Mouse (Mus musculus) midbrain, embryonic 13.5 days (tissue): Measurements from ENCODE around the gene Tiprl. TPM values are rescaled to one million over a fixed set of nuclear protein-coding genes. Genes with fewer than 3 reads are reported as not detected.

Experiments used
- ATAC-seq: fragments of 200-750 bp; cut with Nextera tagmentation; 2 replicates; pipeline ENCODE4 v1.8.0; 2017; ENCODE audit warnings: mild to moderate bottlenecking, moderate TSS enrichment, moderate library complexity
- H3K27ac ChIP-seq: fragments of 300-500 bp; sonication (generic); 2 replicates; pipeline ENCODE4 v1.5.1; 2015; ENCODE audit warnings: inconsistent platforms, mild to moderate bottlenecking, moderate library complexity
- H3K27me3 ChIP-seq: fragments of 300-500 bp; sonication (generic); 2 replicates; pipeline ENCODE4 v1.6.1; 2015; ENCODE audit warnings: mild to moderate bottlenecking, inconsistent platforms
- H3K36me3 ChIP-seq: fragments of 300-500 bp; sonication (generic); 2 replicates; pipeline ENCODE4 v1.6.1; 2015; ENCODE audit warnings: mild to moderate bottlenecking, inconsistent platforms
- H3K4me1 ChIP-seq: fragments of 300-500 bp; sonication (generic); replicated peaks from 2 replicates; pipeline ENCODE4 v1.6.1; 2015; ENCODE audit warnings: inconsistent platforms
- H3K4me2 ChIP-seq: fragments of 300-500 bp; sonication (generic); replicated peaks from 2 replicates; pipeline ENCODE4 v1.6.1; 2015; ENCODE audit warnings: moderate library complexity, mild to moderate bottlenecking, inconsistent platforms
- H3K4me3 ChIP-seq: fragments of 300-500 bp; sonication (generic); replicated peaks from 2 replicates; pipeline ENCODE4 v1.5.1; 2015; ENCODE audit warnings: mild to moderate bottlenecking, inconsistent platforms
- H3K9ac ChIP-seq: fragments of 300-500 bp; sonication (generic); replicated peaks from 2 replicates; pipeline ENCODE4 v1.6.1; 2015; ENCODE audit warnings: mild to moderate bottlenecking, inconsistent platforms
- H3K9me3 ChIP-seq: fragments of 300-500 bp; sonication (generic); 2 replicates; pipeline ENCODE4 v1.6.1; 2016; ENCODE audit warnings: mild to moderate bottlenecking, inconsistent platforms
- WGBS: fragments of 180-500 bp; shearing (Covaris S2); methylation state at CpG from one replicate; pipeline ENCODE4 v1.1.7; 2015; 5-methylcytosine and 5-hydroxymethylcytosine counted together
- polyA plus RNA-seq: library from polyadenylated mRNA; unstranded; fragments of >200 nt; fragmentation: Nextera tagmentation; extraction: Ambion mirVana; gene quantifications from 2 replicates; pipeline ENCODE4 v1.2.1, GENCODE M21; 2015

The Tiprl gene
- polyA plus RNA-seq, 1 experiment from 2014 or later, result 135 TPM

- Histone ChIP-seq H3K27ac (no peak overlapping the region), H3K9ac (no peak overlapping the region), H3K4me2 (no peak overlapping the region), H3K27me3 (peaks cover 8% of the 10 kb centered on the region), H3K4me1 (peaks cover 20% of the 10 kb centered on the region), H3K36me3 (no peaks in the 10 kb centered on the region), H3K4me3 (no peak overlapping the region), H3K9me3 (no peaks in the 10 kb centered on the region)
- 79% methylated on average over 10 of the region's 10 CpGs for WGBS
- no peak for ATAC-seq
Observed at GRCm38 (mm10) chr1:165188806-165189580, 47.8 kb downstream of the Tiprl start.

- Histone ChIP-seq H3K9ac (no peak overlapping the region), H3K4me3 (no peak overlapping the region), H3K27me3 (no peaks in the 10 kb centered on the region), H3K36me3 (no peaks in the 10 kb centered on the region), H3K27ac (no peak overlapping the region), H3K4me2 (no peak overlapping the region), H3K4me1 (peaks cover 11% of the 10 kb centered on the region), H3K9me3 (no peaks in the 10 kb centered on the region)
- 39% methylated on average over 5 of the region's 5 CpGs for WGBS
- ATAC-seq, result peak; percentile 60
Observed at GRCm38 (mm10) chr1:165187357-165187756, 49.4 kb downstream of the Tiprl start.

GRCm38 (mm10) chr1:165186491-165186890 lies 50.3 kb downstream of the Tiprl start:
- Histone ChIP-seq H3K4me2 (no peak overlapping the region), H3K9ac (no peak overlapping the region), H3K4me3 (no peak overlapping the region), H3K4me1 (peaks cover 11% of the 10 kb centered on the region), H3K36me3 (no peaks in the 10 kb centered on the region), H3K9me3 (no peaks in the 10 kb centered on the region), H3K27ac (no peak overlapping the region), H3K27me3 (no peaks in the 10 kb centered on the region)
- WGBS, result 80% methylated on average over 12 of the region's 12 CpGs
- ATAC-seq, result peak; percentile 24

GRCm38 (mm10) chr1:165185116-165185515 lies 51.7 kb downstream of the Tiprl start:
- no peak for ATAC-seq
- WGBS, result 72% methylated on average over 7 of the region's 7 CpGs
- peaks cover 11% of the 10 kb centered on the region for H3K4me1 ChIP-seq

GRCm38 (mm10) chr1:165184178-165184577 lies 52.6 kb downstream of the Tiprl start:
- Histone ChIP-seq H3K9me3 (no peaks in the 10 kb centered on the region), H3K27ac (no peak overlapping the region), H3K36me3 (no peaks in the 10 kb centered on the region), H3K9ac (no peak overlapping the region), H3K4me1 (peaks cover 11% of the 10 kb centered on the region), H3K27me3 (no peaks in the 10 kb centered on the region), H3K4me3 (no peak overlapping the region), H3K4me2 (no peak overlapping the region)
- no peak for ATAC-seq
- 89% methylated on average over 3 of the region's 3 CpGs for WGBS

More at GRCm38 (mm10) chr1:165185116-165185515, 51.7 kb downstream of the Tiprl start:
- H3K9me3 ChIP-seq, result no peaks in the 10 kb centered on the region
- no peaks in the 10 kb centered on the region for H3K27me3 ChIP-seq
- no peak overlapping the region for H3K27ac ChIP-seq
- H3K4me3 ChIP-seq, result no peak overlapping the region
- no peak overlapping the region for H3K9ac ChIP-seq
- no peaks in the 10 kb centered on the region for H3K36me3 ChIP-seq
- no peak overlapping the region for H3K4me2 ChIP-seq

GRCm38 (mm10) chr1:165183400-165183799 lies 53.4 kb downstream of the Tiprl start:
- Histone ChIP-seq H3K4me2 (no peak overlapping the region), H3K4me3 (no peak overlapping the region), H3K9ac (no peak overlapping the region), H3K4me1 (peaks cover 11% of the 10 kb centered on the region), H3K27me3 (no peaks in the 10 kb centered on the region), H3K27ac (no peak overlapping the region), H3K36me3 (no peaks in the 10 kb centered on the region), H3K9me3 (no peaks in the 10 kb centered on the region)
- ATAC-seq, result no peak
- WGBS, result 76% methylated on average over 6 of the region's 6 CpGs

GRCm38 (mm10) chr1:165179321-165179720 lies 57.5 kb downstream of the Tiprl start:
- no peaks in the 10 kb centered on the region for H3K9me3 ChIP-seq
- no peak overlapping the region for H3K9ac ChIP-seq
- H3K4me2 ChIP-seq, result no peak overlapping the region
- H3K36me3 ChIP-seq, result no peaks in the 10 kb centered on the region
- no peak for ATAC-seq
- H3K4me1 ChIP-seq, result no peaks in the 10 kb centered on the region
- H3K27ac ChIP-seq, result no peak overlapping the region
- no peak overlapping the region for H3K4me3 ChIP-seq
- WGBS, result 90% methylated on average over 5 of the region's 5 CpGs
- no peaks in the 10 kb centered on the region for H3K27me3 ChIP-seq

GRCm38 (mm10) chr1:165178075-165178474 lies 58.7 kb downstream of the Tiprl start:
- H3K27ac ChIP-seq, result no peak overlapping the region
- no peak overlapping the region for H3K4me2 ChIP-seq
- no peak for ATAC-seq
- no peaks in the 10 kb centered on the region for H3K27me3 ChIP-seq
- no peak overlapping the region for H3K4me3 ChIP-seq
- H3K4me1 ChIP-seq, result no peaks in the 10 kb centered on the region
- no peak overlapping the region for H3K9ac ChIP-seq
- H3K9me3 ChIP-seq, result no peaks in the 10 kb centered on the region
- H3K36me3 ChIP-seq, result no peaks in the 10 kb centered on the region
- 81% methylated on average over 6 of the region's 6 CpGs for WGBS

GRCm38 (mm10) chr1:165174059-165174616 lies 62.7 kb downstream of the Tiprl start:
- no peaks in the 10 kb centered on the region for H3K4me1 ChIP-seq
- no peaks in the 10 kb centered on the region for H3K27me3 ChIP-seq
- 66% methylated on average over 8 of the region's 9 CpGs for WGBS
- no peak overlapping the region for H3K9ac ChIP-seq
- no peak overlapping the region for H3K27ac ChIP-seq
- ATAC-seq, result no peak
- no peaks in the 10 kb centered on the region for H3K9me3 ChIP-seq
- no peak overlapping the region for H3K4me2 ChIP-seq
- H3K4me3 ChIP-seq, result no peak overlapping the region
- H3K36me3 ChIP-seq, result no peaks in the 10 kb centered on the region

- Histone ChIP-seq H3K27ac (no peak overlapping the region), H3K4me2 (no peak overlapping the region), H3K9ac (no peak overlapping the region), H3K4me3 (no peak overlapping the region), H3K4me1 (no peaks in the 10 kb centered on the region), H3K27me3 (no peaks in the 10 kb centered on the region), H3K9me3 (no peaks in the 10 kb centered on the region), H3K36me3 (no peaks in the 10 kb centered on the region)
- no peak for ATAC-seq
- 83% methylated on average over 8 of the region's 8 CpGs for WGBS
Observed at GRCm38 (mm10) chr1:165171277-165171676, 65.5 kb downstream of the Tiprl start.

GRCm38 (mm10) chr1:165170157-165170556 lies 66.6 kb downstream of the Tiprl start:
- Histone ChIP-seq H3K4me1 (no peaks in the 10 kb centered on the region), H3K27ac (no peak overlapping the region), H3K27me3 (no peaks in the 10 kb centered on the region), H3K4me3 (no peak overlapping the region), H3K36me3 (no peaks in the 10 kb centered on the region), H3K9me3 (no peaks in the 10 kb centered on the region), H3K9ac (no peak overlapping the region), H3K4me2 (no peak overlapping the region)
- no peak for ATAC-seq
- 79% methylated on average over 5 of the region's 5 CpGs for WGBS

- Histone ChIP-seq H3K4me2 (no peak overlapping the region), H3K4me3 (no peak overlapping the region)
- ATAC-seq, result no peak
Observed at GRCm38 (mm10) chr1:165169462-165169861, 67.3 kb downstream of the Tiprl start.

More at GRCm38 (mm10) chr1:165169462-165169861, 67.3 kb downstream of the Tiprl start:
- WGBS, result 82% methylated on average over 3 of the region's 3 CpGs
- no peaks in the 10 kb centered on the region for H3K4me1 ChIP-seq
- no peak overlapping the region for H3K9ac ChIP-seq
- H3K27me3 ChIP-seq, result no peaks in the 10 kb centered on the region
- H3K27ac ChIP-seq, result no peak overlapping the region
- no peaks in the 10 kb centered on the region for H3K36me3 ChIP-seq
- no peaks in the 10 kb centered on the region for H3K9me3 ChIP-seq
